Mouse (Mus musculus) heart, adult 2 months (tissue): ENCODE measurements around the gene Ppp1r37.

ENCODE experiments used
- CTCF ChIP-seq: fragments of 200-600 bp; IDR thresholded peaks from 2 replicates; pipeline ENCODE4 v1.8.1; 2022; ENCODE audit warnings: antibody characterized with exemption, mild to moderate bottlenecking, moderate library complexity
- POLR2A ChIP-seq: fragments of 200-500 bp; IDR thresholded peaks from 2 replicates; pipeline ENCODE4 v1.6.1; 2011; ENCODE audit warnings: mild to moderate bottlenecking, low read depth, low read length, control low read depth; ENCODE audit not compliant: insufficient read depth

- TF ChIP-seq POLR2A (no peak), CTCF (no peak)
Observed at GRCm38 (mm10) chr7:19486549-19486948, 76.3 kb downstream of the Ppp1r37 start.
